Mouse (Mus musculus) lung, postnatal 0 days (tissue): ENCODE measurements around the gene Rab11fip4.

Experiments used
- CTCF ChIP-seq: IDR thresholded peaks from 2 replicates; pipeline ENCODE4 v1.5.1; 2016; ENCODE audit warnings: antibody characterized with exemption, mild to moderate bottlenecking
- EP300 ChIP-seq: IDR thresholded peaks from 2 replicates; pipeline ENCODE4 v1.6.1; 2016; ENCODE audit warnings: antibody characterized with exemption, mild to moderate bottlenecking, control low read depth

- TF ChIP-seq EP300: no peak
- no peak for TF ChIP-seq CTCF
Observed at GRCm38 (mm10) chr11:79638691-79639090, 47.7 kb downstream of the Rab11fip4 start.
